ENCODE assay signal across 8 mouse cellular contexts in genomic region chr5:110230401-110230779, GRCm38 (mm10). TPM values are rescaled to one million over a fixed set of nuclear protein-coding genes. Genes with fewer than 3 reads are reported as not detected.
DNase-seq lines count a peak whose midpoint lies in the region; ATAC-seq and TF ChIP-seq lines count a peak whose summit lies in the region.

No protein-coding gene starts in this region.

- no peaks in the 10 kb centered on the region for H3K9me3 ChIP-seq in embryonic facial prominence, embryonic 12.5 days
- H3K9me3 ChIP-seq in intestine, embryonic 15.5 days: no peaks in the 10 kb centered on the region
- no peaks in the 10 kb centered on the region for H3K9me3 ChIP-seq in midbrain, embryonic 16.5 days (replicated peaks; ENCODE audit: control insufficient read depth, low read length, poor library complexity, severe bottlenecking)

- peaks cover 12% of the 10 kb centered on the region; the same call in 1 of the 2 replicates for H3K36me3 ChIP-seq in embryonic facial prominence, embryonic 12.5 days
- peaks cover 8% of the 10 kb centered on the region for H3K36me3 ChIP-seq in intestine, embryonic 15.5 days
- H3K36me3 ChIP-seq in midbrain, embryonic 16.5 days (ENCODE audit: control insufficient read depth, insufficient read depth, low read length): peaks cover 5% of the 10 kb centered on the region; the same call in 1 of the 2 replicates

- peak overlapping the region; percentile 80 for H3K4me3 ChIP-seq in left cerebral cortex, adult 2 months
- peak overlapping the region; percentile 90 for H3K4me3 ChIP-seq in embryonic facial prominence, embryonic 12.5 days
- peak overlapping the region; percentile 99 for H3K4me3 ChIP-seq in intestine, embryonic 15.5 days (replicated peaks)
- H3K4me3 ChIP-seq in midbrain, embryonic 16.5 days (ENCODE audit: low read depth, low read length): peak overlapping the region; percentile 57

- TF ChIP-seq CTCF in left cerebral cortex, adult 2 months (IDR thresholded peaks at IDR 0.05): no peak

- H3K4me2 ChIP-seq in embryonic facial prominence, embryonic 12.5 days (replicated peaks): peak overlapping the region; percentile 72
- peak overlapping the region; percentile 69 for H3K4me2 ChIP-seq in intestine, embryonic 15.5 days (replicated peaks)
- peak overlapping the region; percentile 73 for H3K4me2 ChIP-seq in midbrain, embryonic 16.5 days (ENCODE audit: low read length)

- no peaks in the 10 kb centered on the region for H3K27me3 ChIP-seq in embryonic facial prominence, embryonic 12.5 days
- H3K27me3 ChIP-seq in intestine, embryonic 15.5 days (replicated peaks): no peaks in the 10 kb centered on the region
- no peaks in the 10 kb centered on the region for H3K27me3 ChIP-seq in midbrain, embryonic 16.5 days (ENCODE audit: control insufficient read depth, insufficient read depth, low read depth, low read length)

- peak overlapping the region; percentile 90 for H3K27ac ChIP-seq in left cerebral cortex, adult 2 months
- H3K27ac ChIP-seq in embryonic facial prominence, embryonic 12.5 days: peak overlapping the region; percentile 97
- H3K27ac ChIP-seq in intestine, embryonic 15.5 days: peak overlapping the region; percentile 97
- H3K27ac ChIP-seq in midbrain, embryonic 16.5 days (ENCODE audit: low read length): peak overlapping the region; percentile 90

- intact Hi-C loops in left cerebral cortex, adult 2 months (cut with DNase I): no loop called here

- peak overlapping the region; percentile 96 for H3K9ac ChIP-seq in embryonic facial prominence, embryonic 12.5 days
- H3K9ac ChIP-seq in intestine, embryonic 15.5 days: peak overlapping the region; percentile 99
- peak overlapping the region; percentile 87 for H3K9ac ChIP-seq in midbrain, embryonic 16.5 days (ENCODE audit: low read depth, low read length)

- DNase-seq in left cerebral cortex, adult 2 months (ENCODE audit: extremely low spot score in 1 of 2, low spot score in 2 of 2): no peak
- DNase-seq in left cerebral cortex, adult 8-10 months (ENCODE audit: low spot score in 2 of 2): no peak
- no peak for DNase-seq in natural killer cell, adult 2 months (ENCODE audit: low spot score in 2 of 2)
- no peak for DNase-seq in embryo, embryonic 10.5 days (ENCODE audit: low spot score)
- DNase-seq in gastrocnemius, postnatal 25 days: no peak

- H3K4me1 ChIP-seq in embryonic facial prominence, embryonic 12.5 days: peaks cover 17% of the 10 kb centered on the region
- peaks cover 8% of the 10 kb centered on the region for H3K4me1 ChIP-seq in intestine, embryonic 15.5 days (replicated peaks)
- H3K4me1 ChIP-seq in midbrain, embryonic 16.5 days (ENCODE audit: control insufficient read depth, insufficient read depth, low read length): peaks cover 21% of the 10 kb centered on the region

- 10% methylated on average over 8 of the region's 8 CpGs for WGBS in embryonic facial prominence, embryonic 12.5 days
- 6% methylated on average over 8 of the region's 8 CpGs for WGBS in intestine, embryonic 15.5 days
- WGBS in midbrain, embryonic 16.5 days: 8% methylated on average over 8 of the region's 8 CpGs

- ATAC-seq in embryonic facial prominence, embryonic 12.5 days (ENCODE audit: insufficient number of reproducible peaks, insufficient read depth, low FRiP score, low TSS enrichment): no peak
- peak; percentile 11; the same call in 1 of the 2 replicates for ATAC-seq in intestine, embryonic 15.5 days
- peak; percentile 31 for ATAC-seq in midbrain, embryonic 16.5 days

RNA-seq across cellular contexts. Expression of gene Ankle2, which starts 0.4 kb away (rescaled TPM):
- 10 to 100 TPM; 35.0 to 43.6 TPM for total RNA-seq in left cerebral cortex, adult 2 months (2021)
- total RNA-seq in left cerebral cortex, adult 8-10 months (2022): 10 to 100 TPM; 34.5 to 42.7 (median 37.8) TPM
- polyA plus RNA-seq in embryonic facial prominence, embryonic 12.5 days (2016; fragmentation: Nextera tagmentation; extraction: Ambion mirVana): 39.4 and 41.3 TPM in 2 replicates
- 21.3 and 24.7 TPM in 2 replicates for polyA plus RNA-seq in intestine, embryonic 15.5 days (2015; fragmentation: Nextera tagmentation; extraction: Ambion mirVana)
- 18.7 and 24.1 TPM in 2 replicates for polyA plus RNA-seq in midbrain, embryonic 16.5 days (2015; fragmentation: Nextera tagmentation; extraction: Ambion mirVana)
- 10 to 100 TPM; 24.3 to 24.4 TPM for total RNA-seq in gastrocnemius, postnatal 25 days (2021)

RNA-seq across cellular contexts. Expression of gene Pgam5, which starts 39.3 kb away (rescaled TPM):
- 10 to 100 TPM; 58.9 to 60.0 TPM for total RNA-seq in left cerebral cortex, adult 2 months (2021)
- 10 to 100 TPM; 50.0 to 60.1 (median 52.8) TPM for total RNA-seq in left cerebral cortex, adult 8-10 months (2022)
- polyA plus RNA-seq in embryonic facial prominence, embryonic 12.5 days (2016; fragmentation: Nextera tagmentation; extraction: Ambion mirVana): 80.7 TPM in 2 replicates
- polyA plus RNA-seq in intestine, embryonic 15.5 days (2015; fragmentation: Nextera tagmentation; extraction: Ambion mirVana): 58.4 and 59.7 TPM in 2 replicates
- polyA plus RNA-seq in midbrain, embryonic 16.5 days (2015; fragmentation: Nextera tagmentation; extraction: Ambion mirVana): 105 and 107 TPM in 2 replicates
- total RNA-seq in gastrocnemius, postnatal 25 days (2021): 10 to 100 TPM; 21.8 to 24.1 TPM

RNA-seq across cellular contexts. Expression of gene Golga3, which starts 53.9 kb away (rescaled TPM):
- 10 to 100 TPM; 47.0 to 49.3 TPM for total RNA-seq in left cerebral cortex, adult 2 months (2021)
- total RNA-seq in left cerebral cortex, adult 8-10 months (2022): 10 to 100 TPM; 46.4 to 48.0 (median 46.5) TPM
- polyA plus RNA-seq in embryonic facial prominence, embryonic 12.5 days (2016; fragmentation: Nextera tagmentation; extraction: Ambion mirVana): 26.7 and 28.3 TPM in 2 replicates
- polyA plus RNA-seq in intestine, embryonic 15.5 days (2015; fragmentation: Nextera tagmentation; extraction: Ambion mirVana): 16.1 and 17.1 TPM in 2 replicates
- 24.7 and 25.7 TPM in 2 replicates for polyA plus RNA-seq in midbrain, embryonic 16.5 days (2015; fragmentation: Nextera tagmentation; extraction: Ambion mirVana)
- total RNA-seq in gastrocnemius, postnatal 25 days (2021): 10 to 100 TPM; 38.0 to 40.6 TPM

RNA-seq across cellular contexts. Expression of gene Pxmp2, which starts 55.6 kb away (rescaled TPM):
- total RNA-seq in left cerebral cortex, adult 2 months (2021): 1 to 10 TPM; 7.8 to 8.3 TPM
- 10 to 100 TPM in 1 of 4 experiments, 1 to 10 TPM in 3; 6.8 to 10.8 (median 8.8) TPM for total RNA-seq in left cerebral cortex, adult 8-10 months (2022)
- polyA plus RNA-seq in embryonic facial prominence, embryonic 12.5 days (2016; fragmentation: Nextera tagmentation; extraction: Ambion mirVana): 7.1 and 9.0 TPM in 2 replicates
- 9.8 and 10.9 TPM in 2 replicates for polyA plus RNA-seq in intestine, embryonic 15.5 days (2015; fragmentation: Nextera tagmentation; extraction: Ambion mirVana)
- 11.5 and 12.2 TPM in 2 replicates for polyA plus RNA-seq in midbrain, embryonic 16.5 days (2015; fragmentation: Nextera tagmentation; extraction: Ambion mirVana)
- 10 to 100 TPM; 45.2 to 46.4 TPM for total RNA-seq in gastrocnemius, postnatal 25 days (2021)

RNA-seq across cellular contexts. Expression of gene Pole, which starts 55.7 kb away (rescaled TPM):
- 1 to 10 TPM in 1 of 2 experiments, under 1 TPM in 1; 0.98 to 1.5 TPM for total RNA-seq in left cerebral cortex, adult 2 months (2021)
- 1 to 10 TPM; 1.4 to 2.4 (median 1.9) TPM for total RNA-seq in left cerebral cortex, adult 8-10 months (2022)
- 35.3 and 40.5 TPM in 2 replicates for polyA plus RNA-seq in embryonic facial prominence, embryonic 12.5 days (2016; fragmentation: Nextera tagmentation; extraction: Ambion mirVana)
- 20.4 and 22.0 TPM in 2 replicates for polyA plus RNA-seq in intestine, embryonic 15.5 days (2015; fragmentation: Nextera tagmentation; extraction: Ambion mirVana)
- polyA plus RNA-seq in midbrain, embryonic 16.5 days (2015; fragmentation: Nextera tagmentation; extraction: Ambion mirVana): 5.1 and 7.4 TPM in 2 replicates
- 1 to 10 TPM in 1 of 2 experiments, under 1 TPM in 1; 0.92 to 1.4 TPM for total RNA-seq in gastrocnemius, postnatal 25 days (2021)
